Mouse (Mus musculus): ENCODE measurements around the gene Ighmbp2. TPM values are rescaled to one million over a fixed set of nuclear protein-coding genes. Genes with fewer than 3 reads are reported as not detected.

Ighmbp2 gene
- total RNA-seq, 1 experiment, result 13.2 TPM

GRCm38 (mm10) chr19:3265180-3265579, 17.6 kb downstream of the Ighmbp2 start:
- peaks cover 61% of the 10 kb centered on the region for H3K36me3 ChIP-seq (ENCODE audit: control insufficient read depth, insufficient read depth, low read length, poor library complexity, severe bottlenecking)
- H3K4me1 ChIP-seq (ENCODE audit: control insufficient read depth in 2 of 2, insufficient read depth in 2 of 2, low read length in 2 of 2, poor library complexity in 1 of 2), result no peaks in the 10 kb centered on the region
- H3K4me3 ChIP-seq (ENCODE audit: insufficient read depth in 1 of 2, low read depth in 1 of 2, low read length in 2 of 2, poor library complexity in 1 of 2, severe bottlenecking in 1 of 2), result no peak overlapping the region
- H3K9me3 ChIP-seq (ENCODE audit: control insufficient read depth, insufficient read depth, low read depth, low read length), result no peaks in the 10 kb centered on the region
- in situ Hi-C loops (cut with MboI; ENCODE audit: low sequenced_read_pairs in 2 of 2, unreplicated experiment in 2 of 2), result no loop called here
- DNase-seq (ENCODE audit: low read depth, low spot score), result no peak
- H3K27ac ChIP-seq (ENCODE audit: insufficient read depth, low read depth, low read length, poor library complexity, severe bottlenecking), result no peak overlapping the region
- no peak overlapping the region for H3K9ac ChIP-seq (ENCODE audit: insufficient read depth, low read depth, low read length, poor library complexity, severe bottlenecking)
- TF ChIP-seq HCFC1 (IDR thresholded peaks at IDR 0.05; ENCODE audit: borderline replicate concordance, insufficient read depth, low read length) (no peak), MAFK (IDR thresholded peaks at IDR 0.05; ENCODE audit: insufficient read depth, low read depth, low read length) (no peak), ZC3H11A (IDR thresholded peaks at IDR 0.05; ENCODE audit: borderline replicate concordance, low read depth, low read length) (no peak), CHD2 (IDR thresholded peaks at IDR 0.05; ENCODE audit: low read depth, low read length) (no peak), ZNF384 (IDR thresholded peaks at IDR 0.05; ENCODE audit: low read depth, low read length) (no peak)

- Histone ChIP-seq H3K9me3 (ENCODE audit: control insufficient read depth, insufficient read depth, low read depth, low read length) (no peaks in the 10 kb centered on the region), H3K27ac (ENCODE audit: insufficient read depth, low read depth, low read length, poor library complexity, severe bottlenecking) (no peak overlapping the region), H3K9ac (ENCODE audit: insufficient read depth, low read depth, low read length, poor library complexity, severe bottlenecking) (no peak overlapping the region), H3K36me3 (ENCODE audit: control insufficient read depth, insufficient read depth, low read length, poor library complexity, severe bottlenecking) (peaks cover 60% of the 10 kb centered on the region), H3K4me1 (ENCODE audit: control insufficient read depth in 2 of 2, insufficient read depth in 2 of 2, low read length in 2 of 2, poor library complexity in 1 of 2) (no peaks in the 10 kb centered on the region), H3K4me3 (ENCODE audit: insufficient read depth in 1 of 2, low read depth in 1 of 2, low read length in 2 of 2, poor library complexity in 1 of 2, severe bottlenecking in 1 of 2) (no peak overlapping the region)
- in situ Hi-C loops (cut with MboI; ENCODE audit: low sequenced_read_pairs in 2 of 2, unreplicated experiment in 2 of 2), result no loop called here
- DNase-seq (ENCODE audit: low read depth, low spot score), result no peak
- TF ChIP-seq ZNF384 (IDR thresholded peaks at IDR 0.05; ENCODE audit: low read depth, low read length) (no peak), MAFK (IDR thresholded peaks at IDR 0.05; ENCODE audit: insufficient read depth, low read depth, low read length) (no peak), ZC3H11A (IDR thresholded peaks at IDR 0.05; ENCODE audit: borderline replicate concordance, low read depth, low read length) (no peak), CHD2 (IDR thresholded peaks at IDR 0.05; ENCODE audit: low read depth, low read length) (no peak), HCFC1 (IDR thresholded peaks at IDR 0.05; ENCODE audit: borderline replicate concordance, insufficient read depth, low read length) (no peak)
These were observed 18.5 kb downstream of the Ighmbp2 start for GRCm38 (mm10) chr19:3264348-3264747.

- H3K9ac ChIP-seq (ENCODE audit: insufficient read depth, low read depth, low read length, poor library complexity, severe bottlenecking), result no peak overlapping the region
- H3K4me1 ChIP-seq (ENCODE audit: control insufficient read depth in 2 of 2, insufficient read depth in 2 of 2, low read length in 2 of 2, poor library complexity in 1 of 2), result no peaks in the 10 kb centered on the region
- peaks cover 42% of the 10 kb centered on the region for H3K36me3 ChIP-seq (ENCODE audit: control insufficient read depth, insufficient read depth, low read length, poor library complexity, severe bottlenecking)
- H3K27ac ChIP-seq (ENCODE audit: insufficient read depth, low read depth, low read length, poor library complexity, severe bottlenecking), result no peak overlapping the region
- in situ Hi-C loops (cut with MboI; ENCODE audit: low sequenced_read_pairs in 2 of 2, unreplicated experiment in 2 of 2), result no loop called here
- DNase-seq (ENCODE audit: low read depth, low spot score), result no peak
- TF ChIP-seq ZNF384 (IDR thresholded peaks at IDR 0.05; ENCODE audit: low read depth, low read length), result no peak
- TF ChIP-seq HCFC1 (IDR thresholded peaks at IDR 0.05; ENCODE audit: borderline replicate concordance, insufficient read depth, low read length), result no peak
- no peak for TF ChIP-seq MAFK (IDR thresholded peaks at IDR 0.05; ENCODE audit: insufficient read depth, low read depth, low read length)
- no peak for TF ChIP-seq ZC3H11A (IDR thresholded peaks at IDR 0.05; ENCODE audit: borderline replicate concordance, low read depth, low read length)
- TF ChIP-seq CHD2 (IDR thresholded peaks at IDR 0.05; ENCODE audit: low read depth, low read length), result no peak
- no peaks in the 10 kb centered on the region for H3K9me3 ChIP-seq (ENCODE audit: control insufficient read depth, insufficient read depth, low read depth, low read length)
- H3K4me3 ChIP-seq (ENCODE audit: insufficient read depth in 1 of 2, low read depth in 1 of 2, low read length in 2 of 2, poor library complexity in 1 of 2, severe bottlenecking in 1 of 2), result no peak overlapping the region
These were observed 20.9 kb downstream of the Ighmbp2 start for GRCm38 (mm10) chr19:3261764-3262525.

GRCm38 (mm10) chr19:3261336-3261735, 21.5 kb downstream of the Ighmbp2 start:
- no peak overlapping the region for H3K4me3 ChIP-seq (ENCODE audit: insufficient read depth in 1 of 2, low read depth in 1 of 2, low read length in 2 of 2, poor library complexity in 1 of 2, severe bottlenecking in 1 of 2)
- H3K4me1 ChIP-seq (ENCODE audit: control insufficient read depth in 2 of 2, insufficient read depth in 2 of 2, low read length in 2 of 2, poor library complexity in 1 of 2), result no peaks in the 10 kb centered on the region
- in situ Hi-C loops (cut with MboI; ENCODE audit: low sequenced_read_pairs in 2 of 2, unreplicated experiment in 2 of 2), result no loop called here
- H3K9ac ChIP-seq (ENCODE audit: insufficient read depth, low read depth, low read length, poor library complexity, severe bottlenecking), result no peak overlapping the region
- no peaks in the 10 kb centered on the region for H3K9me3 ChIP-seq (ENCODE audit: control insufficient read depth, insufficient read depth, low read depth, low read length)
- H3K27ac ChIP-seq (ENCODE audit: insufficient read depth, low read depth, low read length, poor library complexity, severe bottlenecking), result no peak overlapping the region
- H3K36me3 ChIP-seq (ENCODE audit: control insufficient read depth, insufficient read depth, low read length, poor library complexity, severe bottlenecking), result peaks cover 36% of the 10 kb centered on the region
- TF ChIP-seq ZC3H11A (IDR thresholded peaks at IDR 0.05; ENCODE audit: borderline replicate concordance, low read depth, low read length) (no peak), HCFC1 (IDR thresholded peaks at IDR 0.05; ENCODE audit: borderline replicate concordance, insufficient read depth, low read length) (no peak), ZNF384 (IDR thresholded peaks at IDR 0.05; ENCODE audit: low read depth, low read length) (no peak), CHD2 (IDR thresholded peaks at IDR 0.05; ENCODE audit: low read depth, low read length) (no peak), MAFK (IDR thresholded peaks at IDR 0.05; ENCODE audit: insufficient read depth, low read depth, low read length) (no peak)
- no peak for DNase-seq (ENCODE audit: low read depth, low spot score)

All from ES-E14 (cell line).